Mouse (Mus musculus): ENCODE data around the gene Rexo4.

Rexo4 gene

DNA sequence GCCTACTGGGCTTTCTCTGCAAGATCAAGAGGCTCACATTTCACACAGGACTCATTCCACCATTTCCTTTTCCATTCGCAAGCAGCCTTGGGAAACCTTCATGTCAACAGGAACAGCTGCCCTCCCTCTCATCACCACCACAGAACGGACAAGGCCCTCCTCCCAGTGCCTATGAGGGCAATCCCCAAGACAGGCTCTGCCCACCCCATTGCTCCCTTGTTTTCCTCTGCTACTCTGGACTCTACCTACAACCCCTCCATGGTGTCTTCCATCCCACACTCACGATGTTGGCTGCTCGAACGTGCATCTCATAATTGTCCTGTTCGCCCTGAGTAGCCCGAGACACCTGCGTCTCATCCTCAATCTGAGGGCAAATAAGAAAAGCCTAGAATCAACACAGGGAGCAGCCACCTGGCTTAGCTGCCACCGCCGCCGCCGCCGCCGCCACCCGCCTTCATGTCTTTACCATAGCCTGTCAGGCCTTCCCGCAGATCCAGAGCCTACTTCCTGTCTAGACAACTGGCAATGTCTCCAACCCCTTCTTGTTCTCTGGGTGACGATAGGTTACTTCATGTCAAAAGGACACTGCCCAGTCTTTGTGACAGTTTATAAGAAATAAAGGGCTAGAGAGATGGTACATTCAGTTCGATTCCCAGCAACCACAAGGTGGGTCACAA, 55.3 kb downstream of the Rexo4 start:
- DNase-seq, result peak; percentile 60

DNA sequence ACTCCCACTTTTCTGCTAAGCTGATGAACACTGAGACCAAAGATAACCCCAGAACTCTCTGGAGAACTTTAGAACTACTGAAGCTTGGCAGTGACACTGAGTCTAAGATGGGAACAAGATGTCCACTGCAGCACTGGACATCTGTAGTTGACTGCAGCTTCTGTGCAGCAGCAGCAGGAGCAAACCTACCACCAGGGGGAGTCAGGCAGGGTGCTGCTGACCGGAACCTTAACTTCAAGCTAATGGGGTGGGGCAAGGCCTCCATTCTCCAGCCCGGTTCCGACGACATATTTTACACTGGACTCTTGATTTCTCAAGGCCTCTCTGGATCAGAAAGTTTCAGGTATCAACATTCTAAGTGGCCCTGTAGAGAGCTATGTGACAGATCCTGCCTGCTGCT, 57.1 kb downstream of the Rexo4 start:
- DNase-seq, result peak; percentile 49

DNA sequence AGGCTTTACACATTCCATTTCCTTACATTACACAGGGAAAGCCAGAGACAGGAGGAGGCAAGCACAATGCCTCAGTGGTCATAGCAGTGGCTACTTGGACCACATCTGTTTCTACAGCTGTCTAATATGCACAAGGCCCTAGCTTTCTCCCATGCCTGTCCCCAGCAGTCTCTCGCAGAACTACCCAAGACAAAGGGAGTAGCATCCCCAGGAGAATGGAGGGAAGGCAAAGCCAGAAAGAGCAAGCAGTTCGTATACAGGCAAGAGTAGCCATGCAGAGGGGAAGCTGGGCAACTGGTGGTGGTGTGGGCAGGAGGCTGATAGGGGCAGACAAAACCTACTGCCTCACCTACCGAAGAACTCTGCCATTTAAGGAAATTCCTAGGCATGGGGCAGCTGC, 57.8 kb downstream of the Rexo4 start:
- DNase-seq, result no peak

DNA sequence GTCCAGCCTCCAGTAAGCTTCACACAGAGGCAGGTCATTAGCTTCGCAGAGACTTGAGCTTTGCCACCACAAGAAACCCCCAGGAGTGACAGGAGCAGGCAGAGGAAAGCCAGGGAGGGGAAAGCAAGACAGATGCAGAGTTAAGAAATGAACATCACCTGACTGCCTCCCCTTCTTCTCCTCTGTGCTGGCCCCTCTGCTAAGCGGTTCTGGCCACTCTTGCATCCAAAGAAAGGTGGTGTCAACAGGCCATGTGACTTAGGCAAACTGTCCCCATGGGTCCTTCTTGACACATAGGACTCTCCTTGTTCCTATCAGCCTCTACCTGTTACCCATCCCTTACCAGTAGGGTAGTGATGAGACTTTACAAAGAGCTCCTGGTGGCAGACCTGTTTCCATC, 58.2 kb downstream of the Rexo4 start:
- no peak for DNase-seq
